Mouse (Mus musculus) c-Kit-positive CD71-negative TER-119-negative erythroid progenitor cells, embryonic 14.5 days (primary cell): ENCODE measurements around the gene Tlr5.

Experiments
- DNase-seq: peaks from one replicate; pipeline ENCODE4 v3.0.0-alpha.2; 2013; ENCODE audit warnings: low read depth

Gene Tlr5

GRCm38 (mm10) chr1:182990092-182990762 lies 35.6 kb downstream of the Tlr5 start:
- DNase-seq = no peak

GRCm38 (mm10) chr1:182991002-182991778 lies 36.6 kb downstream of the Tlr5 start:
- peak; percentile 51 for DNase-seq
